Mouse (Mus musculus): ENCODE results near the gene Med29.

DNA sequence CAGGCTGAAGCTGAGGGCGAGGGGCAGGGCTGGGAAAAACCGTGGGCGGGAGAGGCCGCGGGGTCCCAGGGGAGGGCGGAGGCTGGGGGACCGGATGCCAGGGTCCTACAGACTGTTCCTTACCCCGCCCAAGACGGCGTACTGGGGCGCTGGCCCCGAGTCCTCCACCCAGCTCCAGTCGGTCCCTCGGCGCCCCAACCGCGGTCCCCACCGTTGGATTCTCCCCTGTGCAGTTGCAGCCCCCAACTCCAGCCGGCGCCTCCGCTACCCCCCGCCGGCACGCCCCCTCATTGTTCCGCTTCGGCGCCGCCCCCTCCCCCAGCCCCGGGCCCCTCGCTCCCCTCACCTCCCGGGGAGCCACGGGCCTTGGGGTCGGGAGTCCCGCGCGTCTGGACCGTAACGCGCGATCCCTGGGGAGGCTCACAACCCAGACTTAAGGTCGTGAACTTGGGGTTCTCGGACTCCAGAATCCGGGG lies 21.0 kb downstream of the Med29 start:
- TF ChIP-seq CTCF (IDR thresholded peaks at IDR 0.05; ENCODE audit: control insufficient read depth, insufficient read depth, insufficient replicate concordance, low read depth, low read length) (no peak), POLR2A (IDR thresholded peaks at IDR 0.05; ENCODE audit: control insufficient read depth, low read depth, low read length) (no peak)
